Mouse (Mus musculus): Measurements from ENCODE around the gene Scn7a. TPM values are rescaled to one million over a fixed set of nuclear protein-coding genes. Genes with fewer than 3 reads are reported as not detected.

The Scn7a gene
- polyA plus RNA-seq (2016; fragmentation: Nextera tagmentation; extraction: Ambion mirVana), result not detected in 2 replicates

DNA sequence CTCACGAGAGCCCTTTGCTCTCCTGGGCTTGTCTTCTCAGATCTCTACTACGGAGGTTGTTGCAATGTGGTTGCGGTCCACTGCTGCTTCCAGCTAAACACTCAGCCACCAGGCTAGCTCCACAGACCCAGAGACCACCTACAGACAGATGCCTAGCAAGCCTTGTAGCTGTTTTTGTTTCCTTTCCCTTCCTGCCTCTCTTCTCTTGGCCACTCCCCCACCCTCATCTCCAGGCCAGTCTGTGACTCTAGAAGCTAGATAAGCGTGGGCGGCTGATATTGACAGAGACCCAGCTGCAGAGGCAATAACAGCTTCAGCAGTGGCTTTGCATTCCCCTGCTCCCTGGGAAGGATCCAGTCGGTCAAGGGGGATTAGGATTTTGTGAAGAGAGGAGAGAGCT is at the start of gene Scn7a:
Gene Scn7a (minus strand): TSS at position 150 of the 400 bp plus-strand sequence.
- Histone ChIP-seq H3K27ac (no peak within 1 kb of the TSS), H3K4me3 (no peak within 1 kb of the TSS)

DNA sequence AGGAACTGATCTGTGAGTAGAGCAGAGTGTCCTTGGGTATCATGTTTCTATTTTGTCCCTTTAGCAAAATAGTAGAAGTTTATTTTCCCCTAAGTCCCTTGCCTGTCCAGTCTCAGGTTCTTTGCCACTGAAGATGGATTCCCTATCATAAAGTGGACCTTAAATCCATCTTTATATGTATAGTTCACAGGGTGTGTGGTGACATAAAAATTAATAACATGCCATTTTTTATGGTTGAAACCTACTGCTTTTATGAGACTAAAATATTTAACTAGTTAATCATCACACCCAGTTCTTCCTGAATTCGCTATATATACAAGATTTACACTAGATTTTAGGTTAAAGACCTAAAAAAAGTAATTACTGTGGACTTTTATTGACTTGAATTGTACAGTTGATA is 43.0 kb upstream of the Scn7a start:
- ATAC-seq, result no peak
- Histone ChIP-seq H3K36me3 (no peaks in the 10 kb centered on the region), H3K4me3 (no peak overlapping the region)

More for the DNA sequence above, at the start of gene Scn7a:
- Histone ChIP-seq H3K4me1 (no peaks in the 10 kb centered on the region), H3K27me3 (replicated peaks) (no peaks in the 10 kb centered on the region), H3K36me3 (no peaks in the 10 kb centered on the region), H3K4me2 (no peak within 1 kb of the TSS), H3K9me3 (replicated peaks) (no peaks in the 10 kb centered on the region), H3K9ac (no peak within 1 kb of the TSS)
- WGBS (ENCODE audit: insufficient replicate concordance), result 31% methylated on average over 6 of the region's 6 CpGs
- no peak for ATAC-seq

DNA sequence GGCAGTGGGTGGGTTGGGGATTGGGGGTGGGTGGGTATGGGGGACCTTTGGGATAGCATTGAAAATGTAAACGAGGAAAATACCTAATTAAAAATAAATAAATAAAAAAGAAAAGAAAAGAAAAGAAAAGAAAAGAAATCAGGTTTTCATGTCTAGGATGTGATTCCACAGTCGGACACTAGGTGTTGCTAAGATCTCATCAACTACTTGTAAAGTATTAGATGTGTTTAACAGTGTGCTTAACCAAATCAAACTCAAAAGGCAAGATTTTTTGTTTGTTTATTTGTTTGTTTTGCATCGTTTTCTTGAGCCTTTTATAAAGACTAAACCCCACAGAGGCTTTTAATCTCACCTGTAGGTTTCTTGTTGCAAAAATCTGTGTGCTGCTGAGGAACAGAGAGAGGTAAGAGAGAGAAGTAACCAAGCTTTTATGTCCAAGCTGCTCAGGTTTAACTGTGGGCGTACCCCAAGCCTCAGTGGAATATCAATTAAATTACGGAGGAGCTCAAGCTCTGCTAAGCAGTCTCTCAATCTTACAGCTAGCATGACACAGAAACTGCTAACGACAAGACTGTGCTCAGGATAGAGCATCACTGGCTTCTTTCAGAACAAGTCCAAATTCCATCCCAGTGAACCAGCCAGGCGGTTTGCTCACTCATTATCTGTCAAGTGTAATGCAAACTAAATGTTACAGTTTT is 35.3 kb upstream of the Scn7a start:
- Histone ChIP-seq H3K27ac (no peak overlapping the region), H3K9me3 (replicated peaks) (no peaks in the 10 kb centered on the region), H3K4me2 (no peak overlapping the region), H3K27me3 (replicated peaks) (no peaks in the 10 kb centered on the region), H3K4me1 (no peaks in the 10 kb centered on the region), H3K9ac (no peak overlapping the region), H3K36me3 (no peaks in the 10 kb centered on the region), H3K4me3 (no peak overlapping the region)
- 39% methylated on average over 7 of the region's 7 CpGs for WGBS (ENCODE audit: insufficient replicate concordance)
- ATAC-seq, result no peak

More for the DNA sequence above, 43.0 kb upstream of the Scn7a start:
- Histone ChIP-seq H3K4me1 (no peaks in the 10 kb centered on the region), H3K9ac (no peak overlapping the region), H3K4me2 (no peak overlapping the region), H3K27me3 (replicated peaks) (no peaks in the 10 kb centered on the region), H3K9me3 (replicated peaks) (no peaks in the 10 kb centered on the region), H3K27ac (no peak overlapping the region)
- 42% methylated on average over 1 of the region's 1 CpGs for WGBS (ENCODE audit: insufficient replicate concordance)

DNA sequence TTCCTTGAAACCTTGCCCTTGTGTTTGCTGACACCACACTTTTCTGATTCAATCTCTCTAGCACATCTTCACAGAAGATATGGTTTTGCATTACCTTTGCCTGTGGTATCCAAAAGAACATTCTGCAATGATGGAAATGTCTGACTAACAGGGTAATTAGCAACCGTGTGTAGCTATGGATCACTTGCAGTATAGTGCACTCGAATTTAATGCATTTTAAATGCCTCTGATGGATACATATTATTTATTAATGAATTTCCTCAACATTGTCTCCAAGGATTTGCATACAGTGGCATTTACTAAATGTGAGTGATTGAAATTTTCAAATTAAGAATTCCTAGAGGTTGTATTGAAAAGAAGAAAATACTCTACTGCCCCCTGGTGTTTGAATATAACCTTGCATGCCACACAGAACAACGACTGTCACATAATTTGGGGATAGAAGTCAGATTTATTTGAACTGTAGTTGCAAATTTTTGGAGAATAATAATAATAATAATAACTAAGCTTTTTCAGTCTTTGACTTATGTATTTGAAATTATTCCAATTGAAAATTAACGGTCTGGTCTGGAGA is 15.0 kb upstream of the Scn7a start:
- 37% methylated on average over 4 of the region's 4 CpGs for WGBS (ENCODE audit: insufficient replicate concordance)
- ATAC-seq, result no peak
- Histone ChIP-seq H3K4me3 (no peak overlapping the region), H3K9ac (no peak overlapping the region), H3K36me3 (no peaks in the 10 kb centered on the region), H3K27me3 (replicated peaks) (no peaks in the 10 kb centered on the region), H3K9me3 (replicated peaks) (no peaks in the 10 kb centered on the region), H3K4me2 (no peak overlapping the region), H3K27ac (no peak overlapping the region), H3K4me1 (no peaks in the 10 kb centered on the region)

DNA sequence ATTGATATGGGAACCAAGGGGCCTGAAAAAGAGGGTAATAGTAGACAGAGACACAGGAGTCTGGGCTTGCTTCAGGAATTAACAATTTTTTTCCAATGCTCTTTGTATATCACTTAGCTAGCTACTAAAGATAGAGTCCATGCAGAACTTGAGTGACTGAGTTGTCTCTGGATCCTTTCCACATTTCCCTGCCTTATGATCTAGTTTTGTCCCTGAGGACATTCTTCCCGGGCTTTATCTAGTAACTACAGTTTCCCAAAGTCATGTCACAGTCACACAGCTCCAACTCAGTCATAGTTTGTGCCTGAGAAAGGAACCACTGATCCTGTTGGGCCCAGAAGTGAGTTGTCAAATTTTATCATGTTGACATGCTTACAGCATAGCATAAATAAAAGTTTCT is 12.8 kb upstream of the Scn7a start:
- H3K9me3 ChIP-seq (replicated peaks), result no peaks in the 10 kb centered on the region
- no peaks in the 10 kb centered on the region for H3K4me1 ChIP-seq
- 65% methylated on average over 1 of the region's 1 CpGs for WGBS (ENCODE audit: insufficient replicate concordance)
- H3K4me3 ChIP-seq, result no peak overlapping the region
- no peak overlapping the region for H3K4me2 ChIP-seq
- no peak for ATAC-seq
- H3K9ac ChIP-seq, result no peak overlapping the region
- no peak overlapping the region for H3K27ac ChIP-seq
- H3K36me3 ChIP-seq, result no peaks in the 10 kb centered on the region
- H3K27me3 ChIP-seq (replicated peaks), result no peaks in the 10 kb centered on the region

DNA sequence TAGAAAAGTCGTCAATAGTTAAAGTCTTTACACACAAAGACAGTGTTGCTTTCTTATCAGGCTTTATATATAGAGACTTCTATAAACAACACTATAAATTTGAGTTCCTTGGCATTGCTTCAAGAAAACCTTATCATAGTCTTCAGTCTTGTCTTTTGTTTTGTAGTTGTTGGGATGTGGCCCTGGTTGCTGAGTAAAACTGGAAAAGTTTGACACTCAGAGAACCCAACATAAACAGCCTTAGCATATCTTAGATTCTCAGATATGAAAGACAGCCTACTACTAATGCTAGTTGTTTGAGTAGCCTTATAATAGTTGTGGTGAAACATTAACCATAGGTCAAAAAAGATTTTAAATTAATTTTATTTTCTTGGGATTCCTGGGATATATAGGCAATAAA is 6.9 kb upstream of the Scn7a start:
- no peak overlapping the region for H3K27ac ChIP-seq
- no peaks in the 10 kb centered on the region for H3K4me1 ChIP-seq
- WGBS (ENCODE audit: insufficient replicate concordance), result 66% methylated on average over 1 of the region's 1 CpGs
- H3K9ac ChIP-seq, result no peak overlapping the region
- no peaks in the 10 kb centered on the region for H3K36me3 ChIP-seq
- no peak for ATAC-seq
- H3K27me3 ChIP-seq (replicated peaks), result no peaks in the 10 kb centered on the region
- H3K4me3 ChIP-seq, result no peak overlapping the region
- no peaks in the 10 kb centered on the region for H3K9me3 ChIP-seq (replicated peaks)
- H3K4me2 ChIP-seq, result no peak overlapping the region

DNA sequence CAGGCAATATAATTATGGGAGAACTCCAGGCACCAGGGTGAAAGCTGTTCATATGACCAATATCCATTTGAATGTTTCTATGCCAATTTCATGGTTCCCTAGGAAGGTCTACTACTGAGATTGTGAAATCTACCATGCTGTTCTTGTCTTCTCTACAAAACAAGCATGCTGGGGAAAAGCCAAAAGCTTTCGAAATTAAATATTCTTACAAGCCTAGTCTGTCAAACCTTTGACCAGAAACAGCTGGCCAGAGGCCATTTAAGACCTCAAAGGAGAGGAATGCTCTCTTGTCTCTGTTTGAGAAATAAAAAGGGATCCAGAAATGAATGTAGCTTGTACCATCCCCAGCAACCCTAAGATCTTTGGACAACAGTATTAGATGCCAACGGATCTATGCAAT is 3.8 kb downstream of the Scn7a start:
- ATAC-seq, result no peak
- Histone ChIP-seq H3K9ac (no peak overlapping the region), H3K36me3 (no peaks in the 10 kb centered on the region), H3K9me3 (replicated peaks) (no peaks in the 10 kb centered on the region), H3K27ac (no peak overlapping the region), H3K4me3 (no peak overlapping the region), H3K4me1 (no peaks in the 10 kb centered on the region), H3K27me3 (replicated peaks) (no peaks in the 10 kb centered on the region), H3K4me2 (no peak overlapping the region)
- 73% methylated on average over 2 of the region's 2 CpGs for WGBS (ENCODE audit: insufficient replicate concordance)

DNA sequence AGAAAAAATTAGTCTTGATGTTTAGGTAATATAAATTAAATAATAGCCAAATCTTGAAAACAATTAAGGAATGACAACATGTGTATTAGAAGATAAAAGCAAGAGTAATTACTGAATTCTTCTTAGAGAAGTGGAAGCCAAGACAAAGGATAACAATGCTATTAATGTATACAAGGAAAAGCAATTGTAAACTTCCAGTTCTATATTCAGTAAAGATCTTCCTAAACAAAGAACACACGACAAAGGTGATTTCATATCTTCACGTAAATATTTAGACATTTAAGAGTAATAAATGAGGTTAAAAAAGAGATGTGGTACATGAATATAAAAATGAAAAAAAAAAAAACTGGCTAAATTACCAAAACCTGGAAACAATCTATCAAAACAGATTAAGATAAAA is 16.7 kb downstream of the Scn7a start:
- no peak overlapping the region for H3K4me3 ChIP-seq
- H3K36me3 ChIP-seq, result no peaks in the 10 kb centered on the region
- ATAC-seq, result no peak
- 63% methylated on average over 2 of the region's 2 CpGs for WGBS (ENCODE audit: insufficient replicate concordance)
- no peak overlapping the region for H3K27ac ChIP-seq
- H3K4me1 ChIP-seq, result no peaks in the 10 kb centered on the region
- H3K9ac ChIP-seq, result no peak overlapping the region
- no peak overlapping the region for H3K4me2 ChIP-seq
- no peaks in the 10 kb centered on the region for H3K9me3 ChIP-seq (replicated peaks)
- no peaks in the 10 kb centered on the region for H3K27me3 ChIP-seq (replicated peaks)

DNA sequence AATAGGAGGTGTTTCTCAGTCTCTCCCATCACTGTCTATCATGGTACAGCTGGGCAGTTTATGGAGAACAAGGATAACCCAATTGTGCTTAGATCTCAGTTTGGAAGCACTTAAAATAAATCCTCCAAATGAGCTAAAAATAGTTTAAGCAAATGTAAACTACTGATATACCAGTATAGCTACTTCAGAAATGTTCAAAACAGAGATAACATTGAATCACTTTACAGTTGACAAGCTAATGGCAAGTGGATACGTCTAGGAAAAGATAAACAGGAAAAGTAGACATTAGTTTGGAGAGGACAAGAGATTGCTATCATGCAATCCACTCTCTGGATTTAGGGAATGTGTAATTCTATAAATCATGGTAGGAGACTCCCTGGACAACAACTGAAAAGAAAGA is 19.5 kb downstream of the Scn7a start:
- WGBS (ENCODE audit: insufficient replicate concordance), result 39% methylated on average over 1 of the region's 1 CpGs
- H3K36me3 ChIP-seq, result no peaks in the 10 kb centered on the region
- no peak for ATAC-seq
- H3K9ac ChIP-seq, result no peak overlapping the region
- no peaks in the 10 kb centered on the region for H3K9me3 ChIP-seq (replicated peaks)
- no peak overlapping the region for H3K4me3 ChIP-seq
- no peaks in the 10 kb centered on the region for H3K27me3 ChIP-seq (replicated peaks)
- no peak overlapping the region for H3K27ac ChIP-seq
- no peak overlapping the region for H3K4me2 ChIP-seq
- no peaks in the 10 kb centered on the region for H3K4me1 ChIP-seq

DNA sequence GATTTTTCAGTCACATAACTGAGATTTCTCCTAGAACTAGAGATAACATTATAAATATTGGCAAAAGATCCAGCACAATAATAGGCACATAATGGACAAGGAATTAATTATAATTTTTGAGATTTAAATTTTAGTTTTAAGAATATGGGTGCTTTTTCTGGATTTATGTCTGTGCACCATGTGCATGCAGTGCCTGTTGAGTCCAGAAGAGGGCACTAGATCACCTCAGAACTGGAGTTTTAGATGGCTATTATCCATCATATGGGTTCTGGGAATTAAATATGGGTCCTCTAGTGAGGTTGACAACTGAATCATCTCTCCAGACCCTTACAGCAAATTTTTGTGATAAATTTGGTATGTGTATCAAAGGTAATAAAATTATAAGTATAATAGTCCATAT is 21.8 kb downstream of the Scn7a start:
- Histone ChIP-seq H3K4me1 (no peaks in the 10 kb centered on the region), H3K36me3 (no peaks in the 10 kb centered on the region), H3K27me3 (replicated peaks) (no peaks in the 10 kb centered on the region), H3K4me3 (no peak overlapping the region), H3K9me3 (replicated peaks) (no peaks in the 10 kb centered on the region), H3K27ac (no peak overlapping the region), H3K4me2 (no peak overlapping the region), H3K9ac (no peak overlapping the region)
- no peak for ATAC-seq

DNA sequence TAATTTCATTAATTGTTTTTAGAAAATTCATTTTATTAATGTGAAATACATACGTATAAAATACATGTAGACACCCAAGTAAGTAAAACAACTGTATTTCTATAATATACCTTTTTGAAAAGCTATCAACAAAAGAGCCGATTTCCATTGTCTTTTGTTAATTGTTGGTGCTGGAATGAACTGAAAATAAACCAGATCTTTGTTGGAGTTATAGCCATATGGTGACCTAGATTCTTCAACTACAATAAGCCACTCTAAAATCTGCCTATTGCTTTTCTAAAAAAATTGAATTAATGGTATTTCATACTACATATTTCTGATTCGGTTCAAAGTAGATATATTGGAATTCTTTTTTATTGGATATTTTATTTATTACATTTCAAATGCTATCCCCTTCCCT is 56.7 kb downstream of the Scn7a start:
- no peaks in the 10 kb centered on the region for H3K27me3 ChIP-seq (replicated peaks)

DNA sequence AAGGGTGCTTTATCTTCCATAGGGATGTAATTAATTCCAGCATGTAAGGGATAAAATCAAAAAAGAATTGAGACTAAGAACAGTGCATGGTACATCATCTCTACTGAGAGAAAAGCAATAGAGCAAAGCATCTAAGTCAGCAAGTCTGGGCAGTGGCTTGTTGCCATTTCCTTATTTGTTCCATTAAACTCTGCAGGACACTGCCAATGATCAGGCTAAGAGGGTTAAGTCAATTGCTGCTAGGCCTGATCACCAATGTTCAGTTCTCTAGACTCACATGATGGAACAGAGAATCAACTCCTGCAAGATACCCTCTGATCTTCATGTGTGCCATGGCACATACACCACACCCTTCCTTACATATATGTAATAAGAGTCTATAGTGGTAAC is 57.1 kb downstream of the Scn7a start:
- Histone ChIP-seq H3K27me3 (replicated peaks) (no peaks in the 10 kb centered on the region), H3K27ac (no peak overlapping the region), H3K4me3 (no peak overlapping the region), H3K9ac (no peak overlapping the region), H3K4me1 (no peaks in the 10 kb centered on the region), H3K9me3 (replicated peaks) (no peaks in the 10 kb centered on the region), H3K4me2 (no peak overlapping the region), H3K36me3 (no peaks in the 10 kb centered on the region)
- no peak for ATAC-seq

More for the DNA sequence above, 56.7 kb downstream of the Scn7a start:
- no peaks in the 10 kb centered on the region for H3K9me3 ChIP-seq (replicated peaks)
- H3K4me3 ChIP-seq, result no peak overlapping the region
- H3K4me1 ChIP-seq, result no peaks in the 10 kb centered on the region
- no peak overlapping the region for H3K4me2 ChIP-seq
- no peaks in the 10 kb centered on the region for H3K36me3 ChIP-seq
- WGBS (ENCODE audit: insufficient replicate concordance), result 77% methylated on average over 3 of the region's 3 CpGs
- no peak overlapping the region for H3K27ac ChIP-seq
- no peak for ATAC-seq
- no peak overlapping the region for H3K9ac ChIP-seq
